Mouse (Mus musculus) lung, adult 2 months (tissue): Measurements from ENCODE around the gene Agtr1a. TPM values are rescaled to one million over a fixed set of nuclear protein-coding genes. Genes with fewer than 3 reads are reported as not detected.

Source experiments
- DNase-seq: peaks from one replicate; pipeline ENCODE4 v3.0.0; 2022
- H3K4me1 ChIP-seq: fragments of 200-500 bp; 2 replicates; pipeline ENCODE4 v1.6.1; 2011; ENCODE audit warnings: low read length; ENCODE audit not compliant: control insufficient read depth, insufficient read depth
- H3K4me3 ChIP-seq: fragments of 200-500 bp; replicated peaks from 2 replicates; pipeline ENCODE3; 2011; ENCODE audit warnings: low read depth, mild to moderate bottlenecking, control low read depth, low read length; ENCODE audit errors: extremely low read depth
- CTCF ChIP-seq: fragments of 200-500 bp; IDR thresholded peaks from 2 replicates; pipeline ENCODE4 v1.5.1; 2011; ENCODE audit warnings: mild to moderate bottlenecking, low read length, control low read depth; ENCODE audit not compliant: insufficient read depth
- POLR2A ChIP-seq: fragments of 200-500 bp; IDR thresholded peaks from 2 replicates; pipeline ENCODE4 v1.6.1; 2011; ENCODE audit warnings: low read depth, mild to moderate bottlenecking, control low read depth, low read length, borderline replicate concordance; ENCODE audit errors: extremely low read depth
- WGBS: fragments of 180-500 bp; shearing (Covaris S2); methylation state at CpG from one replicate; pipeline ENCODE4 v1.1.7; 2018; 5-methylcytosine and 5-hydroxymethylcytosine counted together
- polyA plus RNA-seq: library from polyadenylated mRNA; depleted of rRNA; stranded (reverse); fragments of >200 nt; gene quantifications from 2 replicates; pipeline ENCODE4 v1.2.3, GENCODE M21; 2012

Gene Agtr1a
- polyA plus RNA-seq, 1 experiment, result 20.7 TPM

- WGBS, result 86% methylated on average over 8 of the region's 8 CpGs
- no peak overlapping the region for H3K4me3 ChIP-seq
- no peaks in the 10 kb centered on the region; the same call in 1 of the 2 replicates for H3K4me1 ChIP-seq
- no peak for DNase-seq
- TF ChIP-seq POLR2A (no peak), CTCF (no peak)
Observed at GRCm38 (mm10) chr13:30339927-30340326, 3.7 kb downstream of the Agtr1a start.

GRCm38 (mm10) chr13:30341987-30342898 is 6.0 kb downstream of the Agtr1a start:
- TF ChIP-seq CTCF (no peak), POLR2A (no peak)
- no peaks in the 10 kb centered on the region for H3K4me1 ChIP-seq
- DNase-seq, result no peak
- H3K4me3 ChIP-seq, result no peak overlapping the region
- 81% methylated on average over 19 of the region's 19 CpGs for WGBS

- no peak for DNase-seq
- 78% methylated on average over 11 of the region's 11 CpGs for WGBS
- Histone ChIP-seq H3K4me1 (no peaks in the 10 kb centered on the region), H3K4me3 (no peak overlapping the region)
- TF ChIP-seq CTCF (no peak), POLR2A (no peak)
Observed at GRCm38 (mm10) chr13:30345427-30345913, 9.2 kb downstream of the Agtr1a start.

GRCm38 (mm10) chr13:30346881-30347280 is 10.6 kb downstream of the Agtr1a start:
- no peaks in the 10 kb centered on the region for H3K4me1 ChIP-seq
- no peak for DNase-seq
- TF ChIP-seq CTCF (no peak), POLR2A (no peak)
- WGBS, result 68% methylated on average over 4 of the region's 4 CpGs
- H3K4me3 ChIP-seq, result no peak overlapping the region

- Histone ChIP-seq H3K4me3 (no peak overlapping the region), H3K4me1 (no peaks in the 10 kb centered on the region)
- DNase-seq, result no peak
- TF ChIP-seq CTCF (no peak), POLR2A (no peak)
Observed at GRCm38 (mm10) chr13:30348306-30348705, 12.1 kb downstream of the Agtr1a start.

- TF ChIP-seq POLR2A, result no peak
- no peak for TF ChIP-seq CTCF
- no peaks in the 10 kb centered on the region for H3K4me1 ChIP-seq
- 77% methylated on average over 13 of the region's 13 CpGs for WGBS
- no peak overlapping the region for H3K4me3 ChIP-seq
- DNase-seq, result no peak
Observed at GRCm38 (mm10) chr13:30351966-30352365, 15.7 kb downstream of the Agtr1a start.

- WGBS, result 90% methylated on average over 6 of the region's 6 CpGs
- TF ChIP-seq POLR2A, result no peak
- TF ChIP-seq CTCF, result no peak
- no peak for DNase-seq
- H3K4me1 ChIP-seq, result no peaks in the 10 kb centered on the region
- H3K4me3 ChIP-seq, result no peak overlapping the region
Observed at GRCm38 (mm10) chr13:30354991-30355580, 18.8 kb downstream of the Agtr1a start.

GRCm38 (mm10) chr13:30355979-30356378 is 19.7 kb downstream of the Agtr1a start:
- no peak for DNase-seq
- Histone ChIP-seq H3K4me1 (no peaks in the 10 kb centered on the region), H3K4me3 (no peak overlapping the region)
- WGBS, result 80% methylated on average over 2 of the region's 2 CpGs
- no peak for TF ChIP-seq POLR2A

GRCm38 (mm10) chr13:30358456-30359168 is 22.4 kb downstream of the Agtr1a start:
- WGBS, result 50% methylated on average over 4 of the region's 4 CpGs
- DNase-seq, result no peak
- TF ChIP-seq POLR2A, result no peak
- 0 out of 2 replicates have a peak, but pooled peaks have one; percentile 4 for TF ChIP-seq CTCF
- no peaks in the 10 kb centered on the region for H3K4me1 ChIP-seq
- H3K4me3 ChIP-seq, result no peak overlapping the region

- 51% methylated on average over 2 of the region's 2 CpGs for WGBS
- H3K4me1 ChIP-seq, result no peaks in the 10 kb centered on the region
- TF ChIP-seq POLR2A (no peak), CTCF (no peak)
- DNase-seq, result no peak
- no peak overlapping the region for H3K4me3 ChIP-seq
Observed at GRCm38 (mm10) chr13:30359886-30360285, 23.6 kb downstream of the Agtr1a start.
